Mouse (Mus musculus) CH12.LX (cell line): ENCODE results near the gene 2310022B05Rik. TPM values are rescaled to one million over a fixed set of nuclear protein-coding genes. Genes with fewer than 3 reads are reported as not detected.

Experiments
- DNase-seq: peaks from one replicate; pipeline ENCODE4 v3.0.0-alpha.2; 2013; ENCODE audit errors: extremely low read depth
- H3K27ac ChIP-seq: 2 replicates; pipeline ENCODE4 v1.5.1; 2012; ENCODE audit warnings: low read depth, mild to moderate bottlenecking, control low read depth, moderate library complexity; ENCODE audit not compliant: insufficient read depth
- H3K27me3 ChIP-seq: replicated peaks from 2 replicates; pipeline ENCODE3; 2012; ENCODE audit warnings: inconsistent platforms
- H3K36me3 ChIP-seq, 2 experiments: replicated peaks in 1 of 2; 2 replicates each; pipeline versions ENCODE3 to v1.6.1; 2012; ENCODE audit warnings: inconsistent platforms in 1 of 2, low read length in 1 of 2, mild to moderate bottlenecking in 1 of 2, mixed read lengths in 1 of 2, moderate library complexity in 1 of 2; ENCODE audit not compliant: control insufficient read depth in 1 of 2, insufficient read depth in 1 of 2
- H3K4me1 ChIP-seq, 2 experiments: 2 replicates each; pipeline ENCODE4 v1.6.1; 2012; ENCODE audit warnings: inconsistent platforms in 1 of 2, moderate library complexity in 1 of 2; ENCODE audit not compliant: insufficient read depth in 2 of 2, control insufficient read depth in 1 of 2
- H3K4me2 ChIP-seq: 2 replicates; pipeline ENCODE4 v1.6.1; 2012; ENCODE audit warnings: low read depth, mild to moderate bottlenecking, control low read depth; ENCODE audit not compliant: poor library complexity, insufficient read depth, severe bottlenecking
- H3K4me3 ChIP-seq, 3 experiments: fragments of 150-350 bp in 1 of 3; sonication (generic) in 1 of 3; replicated peaks in 1 of 3; 2 replicates each; pipeline versions ENCODE3 to v1.5.1; 2011 to 2012; ENCODE audit warnings: low read depth in 2 of 3, low read length in 2 of 3, mild to moderate bottlenecking in 2 of 3, moderate library complexity in 2 of 3, control low read depth in 1 of 3, improper control_type of control experiment in 1 of 3, inconsistent platforms in 1 of 3, mixed read lengths in 1 of 3; ENCODE audit not compliant: poor library complexity in 1 of 3
- H3K79me2 ChIP-seq: replicated peaks from 2 replicates; pipeline ENCODE4 v1.6.1; 2012; ENCODE audit warnings: mild to moderate bottlenecking, moderate library complexity; ENCODE audit not compliant: control insufficient read depth, poor library complexity, insufficient read depth, severe bottlenecking; ENCODE audit errors: extremely low read depth
- H3K9ac ChIP-seq: 2 replicates; pipeline ENCODE4 v1.6.1; 2012; ENCODE audit warnings: low read depth, mild to moderate bottlenecking, control low read depth, moderate library complexity; ENCODE audit not compliant: insufficient read depth
- H3K9me3 ChIP-seq: replicated peaks from 2 replicates; pipeline ENCODE3; 2012; ENCODE audit warnings: low read length, inconsistent platforms, mixed read lengths
- CHD1 ChIP-seq: IDR thresholded peaks from 2 replicates; pipeline ENCODE4 v1.6.1; 2012; ENCODE audit warnings: low read depth, low read length, improper control_type of control experiment, inconsistent platforms
- CHD2 ChIP-seq: IDR thresholded peaks from 2 replicates; pipeline ENCODE4 v1.6.1; 2011; ENCODE audit warnings: low read length, improper control_type of control experiment
- CTCF ChIP-seq, 2 experiments: IDR thresholded peaks in 1 of 2; conservative IDR thresholded peaks in 1 of 2; 2 replicates each; pipeline ENCODE4 v1.5.1; 2011 to 2012; ENCODE audit warnings: low read depth in 2 of 2, low read length in 2 of 2, improper control_type of control experiment in 1 of 2, inconsistent platforms in 1 of 2, mild to moderate bottlenecking in 1 of 2, moderate library complexity in 1 of 2
- ELF1 ChIP-seq: IDR thresholded peaks from 2 replicates; pipeline ENCODE4 v1.6.1; 2014; ENCODE audit warnings: low read depth, mild to moderate bottlenecking, inconsistent platforms, low read length, improper control_type of control experiment
- EP300 ChIP-seq: IDR thresholded peaks from 2 replicates; pipeline ENCODE4 v1.6.1; 2011; ENCODE audit warnings: low read length, improper control_type of control experiment
- GABPA ChIP-seq: IDR thresholded peaks from 2 replicates; pipeline ENCODE4 v1.6.1; 2012; ENCODE audit warnings: low read depth, low read length, improper control_type of control experiment, inconsistent platforms; ENCODE audit not compliant: insufficient replicate concordance
- IRF4 ChIP-seq: IDR thresholded peaks from 2 replicates; pipeline ENCODE4 v1.6.1; 2014; ENCODE audit warnings: low read depth, mild to moderate bottlenecking, inconsistent platforms, low read length, improper control_type of control experiment
- JUND ChIP-seq: conservative IDR thresholded peaks from 2 replicates; pipeline ENCODE4 v1.6.1; 2011; ENCODE audit warnings: low read depth, low read length, improper control_type of control experiment
- KAT2A ChIP-seq: IDR thresholded peaks from 2 replicates; pipeline ENCODE4 v1.6.1; 2012; ENCODE audit warnings: low read length, improper control_type of control experiment, inconsistent platforms; ENCODE audit not compliant: insufficient replicate concordance
- MAFK ChIP-seq: IDR thresholded peaks from 2 replicates; pipeline ENCODE4 v1.6.1; 2011; ENCODE audit warnings: low read length, improper control_type of control experiment; ENCODE audit not compliant: insufficient replicate concordance
- MAX ChIP-seq: IDR thresholded peaks from 2 replicates; pipeline ENCODE4 v1.6.1; 2011; ENCODE audit warnings: low read length, improper control_type of control experiment
- MEF2A ChIP-seq: IDR thresholded peaks from 2 replicates; pipeline ENCODE4 v1.6.1; 2014; ENCODE audit warnings: low read depth, mild to moderate bottlenecking, inconsistent platforms, low read length, improper control_type of control experiment, borderline replicate concordance
- MXI1 ChIP-seq: IDR thresholded peaks from 2 replicates; pipeline ENCODE4 v1.6.1; 2011; ENCODE audit warnings: mild to moderate bottlenecking, low read depth, low read length, improper control_type of control experiment
- MYC ChIP-seq: IDR thresholded peaks from 2 replicates; pipeline ENCODE4 v1.6.1; 2011; ENCODE audit warnings: low read depth, mild to moderate bottlenecking, improper control_type of control experiment, low read length
- NELFE ChIP-seq: IDR thresholded peaks from 2 replicates; pipeline ENCODE4 v1.6.1; 2011; ENCODE audit warnings: low read depth, low read length, improper control_type of control experiment
- PAX5 ChIP-seq: IDR thresholded peaks from 2 replicates; pipeline ENCODE4 v1.6.1; 2012; ENCODE audit warnings: low read length, inconsistent platforms, mixed read lengths
- POLR2A ChIP-seq: IDR thresholded peaks from 2 replicates; pipeline ENCODE4 v1.6.1; 2011; ENCODE audit warnings: low read depth, mild to moderate bottlenecking, improper control_type of control experiment, low read length
- POLR2AphosphoS2 ChIP-seq: IDR thresholded peaks from 2 replicates; pipeline ENCODE4 v1.6.1; 2011; ENCODE audit warnings: low read depth, low read length, improper control_type of control experiment
- RAD21 ChIP-seq: IDR thresholded peaks from 2 replicates; pipeline ENCODE4 v1.6.1; 2011; ENCODE audit warnings: low read depth, mild to moderate bottlenecking, low read length, improper control_type of control experiment, moderate library complexity
- RCOR1 ChIP-seq: conservative IDR thresholded peaks from 2 replicates; pipeline ENCODE4 v1.6.1; 2012; ENCODE audit warnings: low read depth, mild to moderate bottlenecking, inconsistent platforms, low read length, improper control_type of control experiment
- SIN3A ChIP-seq: IDR thresholded peaks from 2 replicates; pipeline ENCODE4 v1.6.1; 2012; ENCODE audit warnings: low read length, improper control_type of control experiment, inconsistent platforms
- SMC3 ChIP-seq: IDR thresholded peaks from 2 replicates; pipeline ENCODE4 v1.6.1; 2011; ENCODE audit warnings: low read depth, low read length, improper control_type of control experiment
- TCF12 ChIP-seq: IDR thresholded peaks from 2 replicates; pipeline ENCODE4 v1.6.1; 2014; ENCODE audit warnings: low read depth, mild to moderate bottlenecking, inconsistent platforms, low read length, improper control_type of control experiment
- USF1 ChIP-seq: IDR thresholded peaks from 2 replicates; pipeline ENCODE4 v1.6.1; 2014; ENCODE audit warnings: low read depth, mild to moderate bottlenecking, inconsistent platforms, low read length, improper control_type of control experiment
- USF2 ChIP-seq: conservative IDR thresholded peaks from 2 replicates; pipeline ENCODE4 v1.6.1; 2011; ENCODE audit warnings: low read depth, low read length, improper control_type of control experiment
- ZC3H11A ChIP-seq: IDR thresholded peaks from 2 replicates; pipeline ENCODE4 v1.6.1; 2012; ENCODE audit warnings: low read depth, mild to moderate bottlenecking, inconsistent platforms, low read length, improper control_type of control experiment
- ZMIZ1 ChIP-seq: IDR thresholded peaks from 2 replicates; pipeline ENCODE4 v1.6.1; 2012; ENCODE audit warnings: low read depth, mild to moderate bottlenecking, inconsistent platforms, low read length, improper control_type of control experiment
- ZNF384 ChIP-seq: IDR thresholded peaks from 2 replicates; pipeline ENCODE4 v1.6.1; 2012; ENCODE audit warnings: low read depth, low read length, improper control_type of control experiment, inconsistent platforms
- dilution Hi-C: fragments of 300-500 bp; cut with MboI; formaldehyde crosslinking; loops from 2 replicates; pipeline ENCODE4 v1.14.3; 2020; ENCODE audit warnings: low sequenced_read_pairs; ENCODE audit not compliant: extremely low pct_unique_long_range_greater_than_20kb, extremely low pct_ligation_motif_present
- in situ Hi-C: fragments of 300-500 bp; cut with MboI; formaldehyde crosslinking; loops from 3 replicates; pipeline ENCODE4 v1.14.3; 2019; ENCODE audit warnings: low sequenced_read_pairs, low pct_ligation_motif_present, low pct_unique_long_range_greater_than_20kb, mixed read lengths
- polyA plus RNA-seq: library from polyadenylated mRNA; unstranded; fragments of >175 nt; gene quantifications from 2 replicates; pipeline ENCODE4 v1.2.1, GENCODE M21; 2012; ENCODE audit warnings: low read depth; ENCODE audit not compliant: insufficient read length
- total RNA-seq, 2 experiments: library from RNA; depleted of rRNA; stranded (reverse); fragments of 300-350 nt in 1 of 2; fragments of >200 nt in 1 of 2; gene quantifications; 2 replicates each; pipeline ENCODE4 v1.2.3; 2012 to 2014

Gene 2310022B05Rik
- total and polyA plus RNA-seq, 3 experiments: 3.2 to 7.1 (median 5.7) TPM

DNA sequence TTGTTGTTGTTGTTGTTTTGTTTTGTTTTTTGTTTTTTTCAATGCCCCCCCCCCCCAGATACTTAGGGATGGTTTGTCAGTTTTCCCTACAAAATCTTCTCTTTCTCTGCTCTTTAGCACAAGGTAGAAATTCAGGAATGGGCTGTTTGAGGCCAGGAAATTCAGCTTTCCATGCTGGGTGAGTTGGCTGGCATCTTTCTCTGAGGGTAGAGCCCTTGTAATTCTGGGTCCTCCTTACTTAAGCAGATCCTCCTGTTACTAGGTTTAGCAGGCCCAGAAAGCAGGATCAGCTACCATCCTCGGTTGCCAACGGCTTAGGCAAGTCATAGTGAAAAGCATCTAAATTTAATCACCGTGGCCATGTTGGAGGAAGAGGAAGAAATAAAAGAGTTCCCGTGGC is 32.3 kb downstream of the 2310022B05Rik start:
- dilution Hi-C loops: no loop called here

DNA sequence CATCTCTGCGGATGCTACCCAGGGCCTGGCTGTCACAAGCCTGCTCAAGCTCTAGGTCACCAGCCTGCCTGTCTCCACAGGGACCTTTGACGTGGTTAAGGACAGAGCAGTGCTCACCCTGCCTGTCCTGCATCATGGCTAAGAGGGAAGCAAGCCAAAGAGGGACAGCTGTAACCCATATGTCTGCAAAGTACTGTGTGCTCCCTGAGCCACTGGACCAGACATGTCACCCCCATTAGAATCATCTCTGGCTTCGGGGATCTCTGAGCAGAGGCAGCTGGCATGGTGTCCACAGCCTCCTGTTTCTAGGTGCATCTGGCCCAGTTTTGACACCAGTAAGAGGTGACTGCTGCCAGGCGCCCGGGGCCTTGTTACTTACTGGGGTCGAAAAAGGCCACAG is 32.7 kb downstream of the 2310022B05Rik start:
- peaks cover 9% of the 10 kb centered on the region for H3K27me3 ChIP-seq
- no peak for DNase-seq
- peaks cover 3 to 9% of the 10 kb centered on the region in 2 experiments; a peak in 3 of 4 replicates for H3K4me1 ChIP-seq
- dilution Hi-C loops: no loop called here
- H3K36me3 ChIP-seq: peaks cover 0 to 6% of the 10 kb centered on the region in 2 experiments
- in situ Hi-C loops: loop anchor here (5.0 kb wide), 1 partner anchor 37 kb away; no protein-coding TSS in a partner anchor
- H3K9me3 ChIP-seq: peaks cover 7% of the 10 kb centered on the region
- H3K9ac ChIP-seq: no peak overlapping the region
- H3K79me2 ChIP-seq: no peaks in the 10 kb centered on the region
- no peak overlapping the region for H3K4me3 ChIP-seq
- TF ChIP-seq ZMIZ1 (no peak), RAD21 (no peak), PAX5 (no peak), POLR2AphosphoS2 (no peak), ZC3H11A (no peak), CHD2 (no peak), MAX (no peak), EP300 (no peak), JUND (no peak)
- H3K27ac ChIP-seq: no peak overlapping the region
- no peak overlapping the region for H3K4me2 ChIP-seq

More for the DNA sequence above, 32.3 kb downstream of the 2310022B05Rik start:
- TF ChIP-seq RCOR1 (no peak), USF2 (no peak), SIN3A (no peak), CHD1 (no peak)
- peaks cover 9% of the 10 kb centered on the region for H3K27me3 ChIP-seq
- no peak overlapping the region for H3K9ac ChIP-seq
- H3K36me3 ChIP-seq: peaks cover 0 to 8% of the 10 kb centered on the region in 2 experiments
- peaks cover 5% of the 10 kb centered on the region for H3K9me3 ChIP-seq
- H3K27ac ChIP-seq: no peak overlapping the region
- in situ Hi-C loops: loop anchor here (5.0 kb wide), 1 partner anchor 36 kb away; no protein-coding TSS in a partner anchor
- H3K4me1 ChIP-seq: peaks cover 3 to 9% of the 10 kb centered on the region in 2 experiments; a peak in 3 of 4 replicates
- no peak for DNase-seq
- H3K79me2 ChIP-seq: no peaks in the 10 kb centered on the region
- no peak overlapping the region for H3K4me3 ChIP-seq
- no peak overlapping the region for H3K4me2 ChIP-seq

DNA sequence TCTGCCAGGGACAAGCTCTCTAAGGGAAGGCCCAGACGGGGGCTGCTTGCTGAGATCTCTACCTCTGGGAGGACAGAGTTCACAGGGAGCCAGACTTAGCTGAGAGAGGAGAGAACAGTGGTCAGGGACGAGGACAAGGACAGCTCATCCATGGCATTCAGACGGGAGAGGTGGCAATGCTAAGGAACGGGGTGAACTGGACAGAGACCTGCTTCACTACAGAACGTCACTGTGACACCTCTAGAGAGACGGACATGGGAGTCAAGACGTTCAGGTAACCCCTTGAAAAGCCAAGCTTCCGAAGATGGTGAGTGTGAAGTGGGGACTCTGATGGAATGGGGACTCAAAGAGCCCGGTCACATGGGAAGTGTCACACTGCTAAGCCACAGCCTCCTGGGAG is 36.9 kb downstream of the 2310022B05Rik start:
- dilution Hi-C loops: no loop called here
- peaks cover 18% of the 10 kb centered on the region for H3K27me3 ChIP-seq
- TF ChIP-seq NELFE: no peak
- TF ChIP-seq GABPA: no peak
- no peak for TF ChIP-seq TCF12
- no peak for TF ChIP-seq ELF1
- TF ChIP-seq MYC: no peak
- no peak for TF ChIP-seq ZNF384
- no peak for TF ChIP-seq RCOR1
- TF ChIP-seq MAFK: no peak
- no peak for TF ChIP-seq SIN3A
- TF ChIP-seq CTCF (conservative IDR thresholded peaks at IDR 0.05 in 1 of 2, IDR thresholded peaks at IDR 0.05 in 1 of 2; ENCODE audit: low read depth in 2 of 2, low read length in 2 of 2): no peak
- no peak for TF ChIP-seq MXI1
- no peak for TF ChIP-seq IRF4
- no peak for TF ChIP-seq KAT2A
- no peak for TF ChIP-seq SMC3
- TF ChIP-seq USF2: no peak
- TF ChIP-seq MEF2A: no peak
- TF ChIP-seq ZMIZ1: no peak
- no peak for TF ChIP-seq JUND
- no peak for TF ChIP-seq POLR2A
- no peak for TF ChIP-seq USF1
- TF ChIP-seq, all 38 proteins: peak for 0
- Histone ChIP-seq H3K4me3 (no peak overlapping the region), H3K4me2 (no peak overlapping the region), H3K9ac (no peak overlapping the region), H3K9me3 (peaks cover 7% of the 10 kb centered on the region), H3K27ac (no peak overlapping the region), H3K4me1 (no peaks in the 10 kb centered on the region), H3K36me3 (no peaks in the 10 kb centered on the region), H3K79me2 (no peaks in the 10 kb centered on the region)
- in situ Hi-C loops: no loop called here
- DNase-seq: no peak
